In genomic region chr14:99022346-99023086, GRCm38 (mm10) we compare ENCODE assay signal across 9 mouse cellular contexts. TPM values are rescaled to one million over a fixed set of nuclear protein-coding genes. Genes with fewer than 3 reads are reported as not detected.
DNase-seq lines count a peak whose midpoint lies in the region; ATAC-seq and TF ChIP-seq lines count a peak whose summit lies in the region.
"Had no signal": no experiment of that assay in that cellular context is flagged by ENCODE, and none has a peak within 500 bp of the region (broad histone marks: within the 10 kb centered on the region; RNA-seq: fewer than 3 reads in every experiment).

No protein-coding gene starts in this region.

- H3K4me3 ChIP-seq in kidney, embryonic 14.5 days (ENCODE audit: low read length) = peak overlapping the region; percentile 16; the same call in 1 of the 2 replicates
- 0 out of 2 replicates have a peak overlapping the region, but pooled peaks have one; percentile 12 for H3K4me3 ChIP-seq in cortical plate, adult 2 months (ENCODE audit: insufficient read depth, low read length)
- peak overlapping the region; percentile 20 for H3K4me3 ChIP-seq in hindbrain, embryonic 12.5 days
- peak overlapping the region; percentile 34 for H3K4me3 ChIP-seq in midbrain, postnatal 0 days (ENCODE audit: low read depth, low read length)
- H3K4me3 ChIP-seq in cerebellum, adult 2 months (replicated peaks; ENCODE audit: insufficient read depth, low read depth, low read length) = no peak overlapping the region

- 49% methylated on average over 12 of the region's 12 CpGs for WGBS in kidney, embryonic 14.5 days
- WGBS in hindbrain, embryonic 12.5 days = 45% methylated on average over 12 of the region's 12 CpGs
- 29% methylated on average over 12 of the region's 12 CpGs for WGBS in midbrain, postnatal 0 days
- 36% methylated on average over 12 of the region's 12 CpGs for WGBS in cerebellum, adult 2 months

- no peaks in the 10 kb centered on the region for H3K27me3 ChIP-seq in kidney, embryonic 14.5 days (ENCODE audit: control insufficient read depth, insufficient read depth, low read length)
- no peaks in the 10 kb centered on the region for H3K27me3 ChIP-seq in hindbrain, embryonic 12.5 days
- H3K27me3 ChIP-seq in midbrain, postnatal 0 days (ENCODE audit: insufficient read depth, low read length) = no peaks in the 10 kb centered on the region
- H3K27me3 ChIP-seq in cerebellum, adult 2 months (ENCODE audit: control insufficient read depth, insufficient read depth, low read length) = no peaks in the 10 kb centered on the region

- no peaks in the 10 kb centered on the region; the same call in 1 of the 2 replicates for H3K4me1 ChIP-seq in kidney, embryonic 14.5 days (ENCODE audit: control insufficient read depth, insufficient read depth, low read length)
- H3K4me1 ChIP-seq in cortical plate, adult 2 months (ENCODE audit: control insufficient read depth, insufficient read depth, low read length) = no peaks in the 10 kb centered on the region
- H3K4me1 ChIP-seq in hindbrain, embryonic 12.5 days = no peaks in the 10 kb centered on the region
- H3K4me1 ChIP-seq in midbrain, postnatal 0 days (ENCODE audit: insufficient read depth, low read length) = no peaks in the 10 kb centered on the region
- no peaks in the 10 kb centered on the region for H3K4me1 ChIP-seq in cerebellum, adult 2 months (ENCODE audit: control insufficient read depth, insufficient read depth, low read length)

- H3K4me2 ChIP-seq in kidney, embryonic 14.5 days (replicated peaks; ENCODE audit: low read depth, low read length) = peak overlapping the region; percentile 29
- H3K4me2 ChIP-seq in hindbrain, embryonic 12.5 days (replicated peaks) = peak overlapping the region; percentile 45
- peak overlapping the region; percentile 51 for H3K4me2 ChIP-seq in midbrain, postnatal 0 days (ENCODE audit: low read depth, low read length, poor library complexity, severe bottlenecking)

- H3K36me3 ChIP-seq in kidney, embryonic 14.5 days (ENCODE audit: control insufficient read depth, insufficient read depth, low read length) = no peaks in the 10 kb centered on the region
- no peaks in the 10 kb centered on the region for H3K36me3 ChIP-seq in hindbrain, embryonic 12.5 days
- H3K36me3 ChIP-seq in midbrain, postnatal 0 days (ENCODE audit: insufficient read depth, low read length) = no peaks in the 10 kb centered on the region
- H3K36me3 ChIP-seq: G1E had no signal

- no peak for TF ChIP-seq CTCF in cortical plate, adult 2 months (IDR thresholded peaks at IDR 0.05; ENCODE audit: extremely low read depth, insufficient read depth, low read length)
- peak; percentile 76 for TF ChIP-seq CTCF in midbrain, postnatal 0 days (IDR thresholded peaks at IDR 0.05)
- no peak for TF ChIP-seq CTCF in cerebellum, adult 2 months (IDR thresholded peaks at IDR 0.05; ENCODE audit: borderline replicate concordance, insufficient read depth, low read depth, low read length)

- H3K9ac ChIP-seq in kidney, embryonic 14.5 days (ENCODE audit: low read depth, low read length) = no peak overlapping the region
- no peak overlapping the region; the same call in 1 of the 2 replicates for H3K9ac ChIP-seq in hindbrain, embryonic 12.5 days
- peak overlapping the region; percentile 33; the same call in 1 of the 2 replicates for H3K9ac ChIP-seq in midbrain, postnatal 0 days (replicated peaks; ENCODE audit: low read length, poor library complexity, severe bottlenecking)

- H3K9me3 ChIP-seq in kidney, embryonic 14.5 days (ENCODE audit: control insufficient read depth, low read length) = peaks cover 5% of the 10 kb centered on the region
- no peaks in the 10 kb centered on the region for H3K9me3 ChIP-seq in hindbrain, embryonic 12.5 days (replicated peaks)
- no peaks in the 10 kb centered on the region for H3K9me3 ChIP-seq in midbrain, postnatal 0 days (ENCODE audit: low read length)
- H3K9me3 ChIP-seq: G1E had no signal

- no peak for TF ChIP-seq POLR2A in cortical plate, adult 2 months (IDR thresholded peaks at IDR 0.05; ENCODE audit: extremely low read depth, insufficient read depth, low read length)
- no peak for TF ChIP-seq POLR2A in cerebellum, adult 2 months (IDR thresholded peaks at IDR 0.05; ENCODE audit: borderline replicate concordance, insufficient read depth, low read length)

- ATAC-seq in kidney, embryonic 14.5 days (ENCODE audit: low FRiP score, low TSS enrichment) = no peak
- ATAC-seq in hindbrain, embryonic 12.5 days (ENCODE audit: low FRiP score) = 0 out of 2 replicates have a peak, but pooled peaks have one; percentile 22
- ATAC-seq in midbrain, postnatal 0 days (ENCODE audit: low FRiP score) = peak; percentile 6; the same call in 1 of the 2 replicates

- no peak for DNase-seq in kidney, postnatal 36 days
- DNase-seq in midbrain, postnatal 0 days (ENCODE audit: low spot score) = peak; percentile 60
- no peak for DNase-seq in cerebellum, adult 2 months
- DNase-seq in thymus, postnatal 10 days (ENCODE audit: low spot score in 2 of 2) = no peak
- no peak for DNase-seq in thymus, postnatal 14 days

- H3K27ac ChIP-seq in kidney, embryonic 14.5 days (ENCODE audit: low read depth, low read length) = no peak overlapping the region
- H3K27ac ChIP-seq in cortical plate, adult 2 months (ENCODE audit: insufficient read depth, low read length) = no peak overlapping the region
- no peak overlapping the region for H3K27ac ChIP-seq in hindbrain, embryonic 12.5 days
- no peak overlapping the region for H3K27ac ChIP-seq in midbrain, postnatal 0 days (ENCODE audit: low read depth, low read length)
- H3K27ac ChIP-seq in cerebellum, adult 2 months (ENCODE audit: insufficient read depth, low read length) = no peak overlapping the region

RNA-seq across cellular contexts. Expression of gene Mzt1, which starts 23.4 kb away (rescaled TPM):
- 66.0 and 86.2 TPM in 2 replicates for polyA plus RNA-seq in kidney, embryonic 14.5 days (2014; fragmentation: Nextera tagmentation; extraction: Ambion mirVana)
- polyA plus RNA-seq in cortical plate, adult 2 months (2012; rRNA removed) = 63.3 and 67.9 TPM in 2 replicates
- 130 and 140 TPM in 2 replicates for polyA plus RNA-seq in hindbrain, embryonic 12.5 days (2016; fragmentation: Nextera tagmentation; extraction: Ambion mirVana)
- 84.7 and 106 TPM in 2 replicates for total RNA-seq in midbrain, postnatal 0 days (2014; rRNA removed)
- polyA plus RNA-seq in midbrain, postnatal 0 days (2015; fragmentation: Nextera tagmentation; extraction: Ambion mirVana) = 107 and 117 TPM in 2 replicates
- polyA plus RNA-seq in cerebellum, adult 2 months (2012; rRNA removed) = 57.7 and 60.9 TPM in 2 replicates

RNA-seq across cellular contexts. Expression of gene Bora, which starts 23.5 kb away (rescaled TPM):
- polyA plus RNA-seq in kidney, embryonic 14.5 days (2014; fragmentation: Nextera tagmentation; extraction: Ambion mirVana) = 77.1 and 97.6 TPM in 2 replicates
- polyA plus RNA-seq in cortical plate, adult 2 months (2012; rRNA removed) = 3.5 and 4.0 TPM in 2 replicates
- polyA plus RNA-seq in hindbrain, embryonic 12.5 days (2016; fragmentation: Nextera tagmentation; extraction: Ambion mirVana) = 50.3 and 52.1 TPM in 2 replicates
- 3.7 and 7.3 TPM in 2 replicates for total RNA-seq in midbrain, postnatal 0 days (2014; rRNA removed)
- 7.1 and 7.4 TPM in 2 replicates for polyA plus RNA-seq in midbrain, postnatal 0 days (2015; fragmentation: Nextera tagmentation; extraction: Ambion mirVana)
- 4.2 and 4.3 TPM in 2 replicates for polyA plus RNA-seq in cerebellum, adult 2 months (2012; rRNA removed)

RNA-seq across cellular contexts. Expression of gene Rpl36a-ps1, which starts 28.4 kb away (rescaled TPM):
- polyA plus RNA-seq in kidney, embryonic 14.5 days (2014; fragmentation: Nextera tagmentation; extraction: Ambion mirVana) = 2.6 and 2.9 TPM in 2 replicates
- 2.4 and 4.3 TPM in 2 replicates for polyA plus RNA-seq in cortical plate, adult 2 months (2012; rRNA removed)
- polyA plus RNA-seq in hindbrain, embryonic 12.5 days (2016; fragmentation: Nextera tagmentation; extraction: Ambion mirVana) = 1.6 TPM in 1 of 2 replicates, not detected in the other
- not detected in 2 replicates for total RNA-seq in midbrain, postnatal 0 days (2014; rRNA removed)
- 0.90 TPM in 1 of 2 replicates, not detected in the other for polyA plus RNA-seq in midbrain, postnatal 0 days (2015; fragmentation: Nextera tagmentation; extraction: Ambion mirVana)
- polyA plus RNA-seq in cerebellum, adult 2 months (2012; rRNA removed) = 1.2 and 1.8 TPM in 2 replicates
